Mouse (Mus musculus) spleen, postnatal 36 days (tissue): ENCODE results near the gene Prr22.

Source experiments
- DNase-seq, 2 experiments: peaks; one replicate each; pipeline ENCODE4 v3.0.0; 2022; ENCODE audit warnings: low spot score in 2 of 2, mixed read lengths in 1 of 2

Prr22 gene

GRCm38 (mm10) chr17:56805784-56806183 is 35.7 kb downstream of the Prr22 start:
- no peak for DNase-seq

GRCm38 (mm10) chr17:56808518-56808917 is 38.5 kb downstream of the Prr22 start:
- peak; percentile 35 to 44 for DNase-seq

GRCm38 (mm10) chr17:56810245-56810644 is 40.2 kb downstream of the Prr22 start:
- DNase-seq = peak in 1 of 2 experiments; percentile 22

GRCm38 (mm10) chr17:56814316-56815056 is 44.4 kb downstream of the Prr22 start:
- DNase-seq = peak; percentile 38 to 40

DNA sequence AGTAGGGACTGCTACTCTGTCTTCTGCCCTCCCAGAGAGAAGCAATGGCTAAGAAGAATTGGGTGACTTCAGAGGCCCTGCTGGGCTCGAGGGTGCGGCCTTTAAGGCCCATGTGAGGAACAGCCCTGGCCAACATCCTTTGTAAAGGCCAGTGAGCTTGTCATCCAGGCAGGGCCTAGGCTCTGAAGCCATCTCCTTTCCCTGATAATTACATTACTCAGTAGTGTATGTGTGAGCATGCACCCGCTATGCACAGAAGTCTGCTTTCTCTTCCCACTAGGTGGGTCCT is 45.0 kb downstream of the Prr22 start:
- no peak for DNase-seq

DNA sequence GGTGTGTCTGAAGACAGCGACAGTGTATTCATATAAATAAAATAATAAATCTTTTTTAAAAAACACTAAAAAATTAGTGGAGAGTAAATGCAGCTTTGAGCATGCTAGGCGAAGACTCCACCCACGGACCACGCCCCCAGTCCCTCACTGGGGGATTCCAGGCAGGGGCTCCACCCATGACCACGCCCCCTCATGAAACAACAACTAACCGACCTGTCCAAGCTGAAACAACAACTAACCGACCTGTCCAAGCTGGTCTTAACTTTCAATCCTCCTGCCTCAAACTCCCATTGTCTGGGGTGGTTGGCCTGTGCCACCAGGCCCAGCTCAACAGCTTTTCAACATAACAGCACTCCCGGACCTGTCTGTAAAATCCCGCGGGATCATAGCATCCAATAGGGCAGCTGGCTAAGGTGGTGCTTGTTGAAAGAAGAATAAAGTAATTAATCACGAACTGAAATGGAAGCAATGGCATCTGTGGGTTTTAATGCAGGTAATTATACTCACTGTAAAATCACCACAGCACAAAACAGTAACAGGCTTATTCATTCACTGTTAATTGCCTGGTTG is 48.1 kb downstream of the Prr22 start:
- peak; percentile 56 to 73 for DNase-seq

- no peak for DNase-seq
Measured at GRCm38 (mm10) chr17:56819032-56819545, 49.0 kb downstream of the Prr22 start.

DNA sequence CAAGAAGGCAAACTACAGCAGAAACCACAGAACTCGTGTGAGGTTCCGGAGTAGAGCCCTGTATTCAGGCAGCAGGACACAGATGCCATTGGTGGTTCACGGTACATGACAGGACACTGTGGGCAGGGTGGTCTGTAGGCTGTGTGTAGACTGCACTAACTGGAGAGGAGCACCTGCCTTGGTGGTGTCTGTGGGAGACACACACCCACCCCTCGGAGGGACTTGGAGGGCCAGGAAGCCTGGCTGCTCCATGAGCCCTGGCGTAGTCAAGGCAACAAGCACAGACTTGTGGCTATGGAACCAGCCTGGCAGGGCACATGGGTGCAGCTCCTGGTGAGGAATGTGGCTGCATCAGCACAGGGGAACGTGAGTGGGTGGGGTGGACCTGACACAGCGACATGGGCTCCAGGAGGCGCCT is 49.7 kb downstream of the Prr22 start:
- peak; percentile 52 to 56 for DNase-seq
